Mouse (Mus musculus) intestine, embryonic 16.5 days (tissue): ENCODE data around the gene Grap. TPM values are rescaled to one million over a fixed set of nuclear protein-coding genes. Genes with fewer than 3 reads are reported as not detected.
"Not testable (repeated sequence)": the region's sequence is repeated elsewhere in the genome, so short reads cannot be mapped to it uniquely, and the experiment has no call there.

ENCODE experiments used
- ATAC-seq: fragments of 200-750 bp; cut with Nextera tagmentation; 2 replicates; pipeline ENCODE4 v1.8.0; 2017; ENCODE audit warnings: moderate TSS enrichment, moderate library complexity
- H3K27ac ChIP-seq: fragments of 300-500 bp; sonication (generic); 2 replicates; pipeline ENCODE4 v1.5.1; 2014; ENCODE audit warnings: mild to moderate bottlenecking, low read length
- H3K27me3 ChIP-seq: fragments of 300-500 bp; sonication (generic); replicated peaks from 2 replicates; pipeline ENCODE4 v1.6.1; 2014; ENCODE audit warnings: low read length, control low read depth, mixed read lengths; ENCODE audit not compliant: control insufficient read depth, insufficient read depth
- H3K36me3 ChIP-seq: fragments of 300-500 bp; sonication (generic); 2 replicates; pipeline ENCODE4 v1.6.1; 2014; ENCODE audit warnings: low read length, control low read depth; ENCODE audit not compliant: control insufficient read depth, insufficient read depth
- H3K4me1 ChIP-seq: fragments of 300-500 bp; sonication (generic); 2 replicates; pipeline ENCODE4 v1.6.1; 2014; ENCODE audit warnings: low read length, control low read depth, mixed read lengths; ENCODE audit not compliant: control insufficient read depth, insufficient read depth
- H3K4me2 ChIP-seq: fragments of 300-500 bp; sonication (generic); 2 replicates; pipeline ENCODE4 v1.6.1; 2014; ENCODE audit warnings: low read depth, low read length, control low read depth
- H3K4me3 ChIP-seq: fragments of 300-500 bp; sonication (generic); 2 replicates; pipeline ENCODE4 v1.5.1; 2014; ENCODE audit warnings: mild to moderate bottlenecking, low read length
- H3K9ac ChIP-seq: fragments of 300-500 bp; sonication (generic); 2 replicates; pipeline ENCODE4 v1.6.1; 2014; ENCODE audit warnings: low read depth, low read length
- H3K9me3 ChIP-seq: fragments of 300-500 bp; sonication (generic); 2 replicates; pipeline ENCODE4 v1.6.1; 2016; ENCODE audit warnings: low read length, control low read depth; ENCODE audit not compliant: control insufficient read depth
- WGBS: fragments of 180-500 bp; shearing (Covaris S2); extraction: QIAGEN DNeasy Blood & Tissue Kit; methylation state at CpG from one replicate; pipeline ENCODE4 v1.1.7; 2014; 5-methylcytosine and 5-hydroxymethylcytosine counted together
- polyA plus RNA-seq: library from polyadenylated mRNA; unstranded; fragments of >200 nt; fragmentation: Nextera tagmentation; extraction: Ambion mirVana; gene quantifications from 2 replicates; pipeline ENCODE4 v1.2.1, GENCODE M21; 2015

Gene Grap
- polyA plus RNA-seq, 1 experiment from 2014 or later, result 8.6 TPM

DNA sequence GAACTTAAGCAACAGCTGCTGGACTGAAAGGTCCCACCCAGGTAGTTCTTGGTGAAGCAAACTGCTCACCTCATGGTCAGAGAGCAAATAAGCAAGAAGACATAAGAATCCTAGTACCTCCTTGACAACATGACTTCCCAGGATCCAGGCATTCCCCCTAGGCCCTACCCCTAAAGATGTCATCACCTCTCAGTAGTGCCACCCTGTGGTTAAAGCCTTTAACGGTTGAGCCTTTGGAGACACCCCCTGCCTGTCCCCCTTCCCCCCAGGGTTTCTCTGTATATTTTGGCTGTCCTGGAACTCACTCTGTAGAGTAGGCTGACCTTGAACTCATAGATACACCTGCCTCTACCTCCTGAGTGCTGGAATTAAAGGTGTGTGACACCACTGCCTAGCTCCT is 15.7 kb upstream of the Grap start:
- Histone ChIP-seq H3K9ac (no peak overlapping the region), H3K27ac (no peak overlapping the region), H3K4me2 (no peak overlapping the region), H3K36me3 (no peaks in the 10 kb centered on the region), H3K4me3 (no peak overlapping the region), H3K27me3 (no peaks in the 10 kb centered on the region), H3K9me3 (no peaks in the 10 kb centered on the region), H3K4me1 (peaks cover 3% of the 10 kb centered on the region; the same call in 1 of the 2 replicates)
- no peak for ATAC-seq
- 43% methylated on average over 1 of the region's 1 CpGs for WGBS

GRCm38 (mm10) chr11:61637856-61638255 is 15.2 kb upstream of the Grap start:
- H3K9me3 ChIP-seq, result no peaks in the 10 kb centered on the region
- H3K27me3 ChIP-seq, result no peaks in the 10 kb centered on the region
- ATAC-seq, result no peak
- H3K4me2 ChIP-seq, result no peak overlapping the region
- no peak overlapping the region for H3K27ac ChIP-seq
- peaks cover 3% of the 10 kb centered on the region; the same call in 1 of the 2 replicates for H3K4me1 ChIP-seq
- H3K4me3 ChIP-seq, result no peak overlapping the region
- 90% methylated on average over 3 of the region's 3 CpGs for WGBS
- no peaks in the 10 kb centered on the region for H3K36me3 ChIP-seq
- no peak overlapping the region for H3K9ac ChIP-seq

DNA sequence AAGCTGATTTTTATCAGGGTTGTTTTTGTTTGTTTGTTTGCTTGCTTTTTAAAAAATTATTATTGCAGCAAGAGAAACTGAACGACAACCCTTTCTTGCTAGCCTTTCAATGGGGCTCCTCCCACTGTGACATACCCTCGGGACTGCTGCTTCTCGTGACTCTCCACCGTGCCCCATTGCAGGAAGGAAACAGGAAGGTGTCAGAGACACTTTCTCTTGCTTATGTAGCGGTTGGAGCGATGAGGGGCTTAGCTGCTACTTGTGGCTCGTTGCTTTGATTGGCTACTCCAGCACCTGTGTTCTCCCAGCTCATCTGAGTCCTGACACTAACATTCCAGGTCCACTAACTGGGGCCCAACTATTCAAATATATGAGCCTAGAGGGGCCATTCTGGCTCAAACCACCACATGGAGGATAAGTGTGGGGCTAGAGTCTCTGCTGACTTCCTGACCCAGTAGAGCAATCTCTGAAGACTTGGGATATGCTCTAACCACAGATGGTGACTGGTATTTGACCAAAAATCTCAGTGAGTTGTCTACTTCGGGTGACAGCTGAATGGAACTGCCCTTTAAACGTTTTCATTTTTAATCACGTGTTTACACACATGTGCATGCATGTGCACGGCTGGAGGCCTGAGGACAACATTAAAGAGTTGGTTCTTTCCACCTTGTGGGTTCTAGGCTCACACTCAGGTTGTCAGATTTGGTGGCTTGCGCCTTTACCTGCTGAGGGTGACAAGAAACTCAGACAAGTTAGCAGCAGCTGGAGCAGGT is 14.1 kb upstream of the Grap start:
- no peaks in the 10 kb centered on the region for H3K36me3 ChIP-seq
- H3K27ac ChIP-seq, result no peak overlapping the region
- WGBS, result 76% methylated on average over 12 of the region's 12 CpGs
- H3K9ac ChIP-seq, result no peak overlapping the region
- H3K27me3 ChIP-seq, result no peaks in the 10 kb centered on the region
- H3K4me1 ChIP-seq, result peaks cover 6% of the 10 kb centered on the region; the same call in 1 of the 2 replicates
- no peak for ATAC-seq
- H3K9me3 ChIP-seq, result no peaks in the 10 kb centered on the region
- H3K4me2 ChIP-seq, result no peak overlapping the region
- no peak overlapping the region for H3K4me3 ChIP-seq

DNA sequence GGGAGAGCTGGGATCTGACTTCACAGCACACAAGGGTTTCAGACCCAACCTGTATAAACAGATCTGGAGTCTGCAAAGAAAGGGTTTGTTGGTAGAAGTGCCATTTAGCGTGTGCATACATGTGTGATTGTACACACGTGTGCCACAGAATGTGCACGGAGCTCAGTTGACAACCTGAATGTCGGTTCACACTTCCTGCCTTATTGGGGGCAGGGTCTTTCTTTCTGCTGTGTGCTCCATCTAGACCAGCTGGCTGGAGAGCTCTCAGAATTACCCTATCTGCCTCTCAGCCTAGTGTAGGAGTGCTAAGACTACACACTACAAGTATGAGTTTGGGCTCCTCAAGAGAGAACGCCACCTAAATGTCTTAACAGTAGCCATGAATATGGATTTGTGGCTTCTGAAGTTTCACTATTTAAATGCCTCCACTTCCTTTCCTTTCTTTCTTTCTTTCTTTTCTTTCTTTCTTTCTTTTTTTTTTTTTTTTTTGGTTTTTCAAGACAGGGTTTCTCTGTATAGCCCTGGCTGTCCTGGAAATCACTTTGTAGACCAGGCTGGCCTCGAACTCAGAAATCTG is 13.4 kb upstream of the Grap start:
- WGBS, result 87% methylated on average over 5 of the region's 6 CpGs
- Histone ChIP-seq H3K27ac (no peak overlapping the region), H3K9ac (no peak overlapping the region), H3K4me3 (no peak overlapping the region), H3K27me3 (no peaks in the 10 kb centered on the region), H3K4me1 (peaks cover 8% of the 10 kb centered on the region; the same call in 1 of the 2 replicates), H3K9me3 (no peaks in the 10 kb centered on the region), H3K4me2 (no peak overlapping the region), H3K36me3 (no peaks in the 10 kb centered on the region)
- ATAC-seq, result no peak

- H3K9me3 ChIP-seq, H3K27ac ChIP-seq, H3K36me3 ChIP-seq, H3K27me3 ChIP-seq, H3K9ac ChIP-seq, H3K4me3 ChIP-seq, H3K4me1 ChIP-seq, H3K4me2 ChIP-seq, ATAC-seq: not testable (repeated sequence)
- 54% methylated on average over 9 of the region's 9 CpGs for WGBS
These were observed 12.5 kb upstream of the Grap start for GRCm38 (mm10) chr11:61640585-61640984.

- peaks cover 7% of the 10 kb centered on the region; the same call in 1 of the 2 replicates for H3K4me1 ChIP-seq
- H3K4me2 ChIP-seq, result no peak overlapping the region
- H3K9me3 ChIP-seq, result no peaks in the 10 kb centered on the region
- no peak overlapping the region for H3K4me3 ChIP-seq
- H3K27me3 ChIP-seq, result no peaks in the 10 kb centered on the region
- WGBS, result 85% methylated on average over 7 of the region's 7 CpGs
- no peak for ATAC-seq
- no peak overlapping the region for H3K27ac ChIP-seq
- no peaks in the 10 kb centered on the region for H3K36me3 ChIP-seq
- no peak overlapping the region for H3K9ac ChIP-seq
These were observed 11.0 kb upstream of the Grap start for GRCm38 (mm10) chr11:61642106-61642505.

DNA sequence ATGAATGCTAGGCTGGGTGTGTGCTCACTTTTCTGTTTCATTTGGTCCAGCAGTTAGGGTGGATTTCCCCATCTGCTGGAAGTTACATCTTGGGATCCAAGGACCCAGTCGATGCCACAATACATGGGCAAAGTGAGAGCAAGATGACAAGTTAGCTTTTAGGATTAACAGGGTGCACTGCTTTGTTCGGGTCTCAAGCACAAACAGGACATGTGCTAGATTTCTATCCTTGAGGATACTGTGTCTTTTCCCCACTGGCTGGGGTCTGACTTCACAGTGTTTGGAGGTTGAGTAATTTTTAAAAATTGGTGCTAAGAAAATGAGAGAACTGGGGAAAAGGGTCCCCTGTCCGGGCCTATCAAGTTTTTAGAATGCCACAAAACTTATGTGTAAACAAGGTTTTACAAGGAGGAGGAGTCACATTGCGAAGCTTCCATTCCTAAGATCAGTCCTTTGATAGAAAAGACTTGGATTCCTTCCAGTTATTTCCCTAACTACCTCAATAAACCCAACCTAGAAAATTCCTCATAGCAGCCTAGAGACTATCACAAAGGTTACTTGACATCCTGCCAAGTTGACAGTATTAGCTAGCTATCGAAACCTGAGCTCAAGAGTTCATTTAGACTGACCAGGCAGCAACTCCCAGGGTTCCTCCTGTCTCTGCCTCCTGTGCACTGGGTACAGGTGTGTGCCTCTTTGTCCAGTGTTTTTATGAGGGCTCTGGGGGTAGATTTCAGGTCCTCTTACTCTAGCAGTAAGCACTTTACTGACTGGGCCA is 9.7 kb upstream of the Grap start:
- Histone ChIP-seq H3K9me3 (no peaks in the 10 kb centered on the region), H3K4me3 (no peak overlapping the region), H3K4me2 (no peak overlapping the region), H3K27ac (peak overlapping the region; percentile 64), H3K9ac (no peak overlapping the region), H3K27me3 (no peaks in the 10 kb centered on the region), H3K4me1 (peaks cover 7% of the 10 kb centered on the region; the same call in 1 of the 2 replicates), H3K36me3 (no peaks in the 10 kb centered on the region)
- WGBS, result 56% methylated on average over 5 of the region's 5 CpGs
- ATAC-seq, result peak; percentile 88

DNA sequence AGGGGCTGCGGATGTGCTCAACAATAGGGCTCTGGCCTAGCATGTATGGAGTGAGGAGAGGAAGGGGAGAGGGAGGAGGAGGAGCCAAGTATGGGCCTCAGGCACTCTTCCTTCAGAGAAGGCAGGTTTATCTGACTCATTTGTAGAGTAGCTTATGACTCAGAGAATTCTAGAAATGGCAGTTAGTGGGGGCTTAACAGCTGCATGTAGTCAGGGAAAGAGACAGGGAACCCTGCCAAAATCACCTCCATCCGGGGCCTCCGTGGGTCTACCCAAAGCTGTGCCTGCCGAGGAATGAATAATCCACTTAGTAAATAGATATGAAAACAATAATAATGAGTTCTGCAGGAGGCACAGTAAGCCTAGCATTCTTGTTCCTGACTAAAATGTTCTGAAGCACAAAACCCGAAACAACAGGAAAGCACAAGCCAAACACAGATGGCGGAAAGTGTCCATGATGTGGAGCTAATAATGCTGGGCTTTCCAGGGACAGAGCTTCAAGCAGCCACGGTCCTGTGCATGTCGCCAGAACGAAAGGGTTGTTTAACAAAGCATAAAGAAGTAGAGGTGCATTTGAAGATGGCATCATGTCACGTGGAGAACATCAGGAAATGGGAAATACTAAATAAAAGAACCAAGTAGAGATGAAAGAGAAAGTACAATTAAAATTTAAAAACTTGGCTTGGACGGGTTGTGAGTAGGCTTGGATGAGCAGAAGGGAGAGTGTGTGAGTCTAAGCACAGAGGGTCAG is 8.3 kb upstream of the Grap start:
- Histone ChIP-seq H3K36me3 (no peaks in the 10 kb centered on the region), H3K4me1 (peaks cover 7% of the 10 kb centered on the region; the same call in 1 of the 2 replicates), H3K27ac (peak overlapping the region; percentile 68), H3K4me3 (no peak overlapping the region), H3K4me2 (no peak overlapping the region), H3K9ac (no peak overlapping the region), H3K27me3 (no peaks in the 10 kb centered on the region), H3K9me3 (no peaks in the 10 kb centered on the region)
- WGBS, result 58% methylated on average over 11 of the region's 11 CpGs
- ATAC-seq, result no peak

DNA sequence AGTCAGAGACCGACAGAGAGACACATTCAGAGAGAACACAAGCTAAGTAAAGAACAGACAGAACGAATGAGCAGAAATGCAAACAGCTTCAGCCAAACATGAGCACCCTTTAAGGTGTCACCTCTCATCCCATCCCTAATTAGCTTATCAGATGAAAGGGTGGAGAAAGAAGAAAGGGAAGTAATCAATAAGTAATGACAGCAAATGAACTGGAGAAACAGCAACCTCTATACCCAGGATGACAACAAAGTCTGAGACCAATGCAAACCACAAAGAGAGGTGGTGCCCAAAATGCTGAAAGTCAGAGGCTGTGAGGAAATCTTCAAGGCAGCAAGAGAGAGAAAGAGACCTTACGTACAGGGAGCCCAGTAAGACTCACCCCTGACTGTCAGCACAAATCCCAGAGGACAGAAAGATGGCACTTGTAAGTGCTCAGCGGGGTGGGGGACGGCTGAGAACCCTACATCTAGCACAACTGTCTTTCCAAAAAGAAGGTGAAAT is 7.7 kb upstream of the Grap start:
- no peak overlapping the region for H3K4me3 ChIP-seq
- no peak overlapping the region for H3K9ac ChIP-seq
- no peaks in the 10 kb centered on the region for H3K27me3 ChIP-seq
- H3K9me3 ChIP-seq, result no peaks in the 10 kb centered on the region
- H3K4me2 ChIP-seq, result no peak overlapping the region
- peaks cover 7% of the 10 kb centered on the region for H3K4me1 ChIP-seq
- 67% methylated on average over 5 of the region's 5 CpGs for WGBS
- ATAC-seq, result no peak
- no peaks in the 10 kb centered on the region for H3K36me3 ChIP-seq
- H3K27ac ChIP-seq, result no peak overlapping the region
